Mouse (Mus musculus): ENCODE measurements at regions not wholly inside any gene's neighbourhood (a gene's known extent, or its start where the extent isn't known, plus 50 kb on each side); places are given as distances from the start of the nearest gene placed in this dataset.

DNA sequence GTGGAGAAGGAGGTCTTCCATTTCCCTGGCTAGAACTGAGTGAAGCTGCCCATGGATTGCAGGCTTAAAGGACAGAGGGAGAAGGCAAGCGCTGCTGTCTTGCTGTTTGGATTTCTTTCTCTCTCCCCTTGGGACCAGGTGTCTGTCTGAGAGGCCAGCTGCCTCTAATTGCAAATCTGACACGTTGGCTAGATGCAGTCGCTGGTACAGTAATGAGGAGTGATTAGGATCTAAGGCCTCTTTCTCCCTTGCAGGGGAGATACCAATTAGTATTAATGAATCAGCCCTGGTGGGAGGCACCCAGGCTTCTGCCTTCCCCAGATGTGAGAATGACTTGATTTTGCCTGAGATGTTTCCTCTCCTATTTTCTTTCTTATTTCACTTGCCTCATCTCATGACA lies 100.1 kb upstream of the Lyplal1 start:
- Histone ChIP-seq H3K9ac (ENCODE audit: low read length) (no peak overlapping the region), H3K9me3 (replicated peaks; ENCODE audit: control insufficient read depth, low read length) (no peaks in the 10 kb centered on the region), H3K4me3 (replicated peaks; ENCODE audit: low read length) (no peak overlapping the region), H3K27ac (ENCODE audit: low read length) (no peak overlapping the region), H3K4me2 (ENCODE audit: low read depth, low read length) (no peak overlapping the region), H3K27me3 (ENCODE audit: control insufficient read depth, insufficient read depth, low read length) (no peaks in the 10 kb centered on the region), H3K4me1 (ENCODE audit: control insufficient read depth, insufficient read depth, low read length) (no peaks in the 10 kb centered on the region), H3K36me3 (ENCODE audit: control insufficient read depth, insufficient read depth, low read length) (no peaks in the 10 kb centered on the region)
- no peak for ATAC-seq (ENCODE audit: insufficient read depth, low FRiP score)
- WGBS: 26% methylated on average over 3 of the region's 3 CpGs

DNA sequence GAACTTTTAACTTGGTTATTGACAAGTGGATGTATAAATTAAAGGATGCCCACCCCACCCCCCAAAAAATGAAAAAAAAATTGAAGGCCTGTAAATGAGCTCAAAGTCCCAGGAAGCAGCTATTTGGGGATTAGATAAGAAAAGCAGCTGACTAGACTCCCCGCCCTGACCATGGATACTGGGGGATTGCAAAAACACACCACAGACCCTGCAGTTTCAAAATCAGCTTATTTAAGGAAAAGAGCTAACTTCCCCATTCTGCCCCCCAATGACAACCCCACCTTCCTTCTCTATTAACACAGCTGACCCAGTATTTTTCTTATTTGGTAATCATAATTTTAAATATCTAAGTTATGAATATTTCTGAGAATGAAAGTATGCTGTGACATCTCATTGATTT lies 87.0 kb upstream of the Lyplal1 start:
- Histone ChIP-seq H3K4me2 (ENCODE audit: low read depth, low read length) (no peak overlapping the region), H3K27me3 (ENCODE audit: control insufficient read depth, insufficient read depth, low read length) (no peaks in the 10 kb centered on the region), H3K4me3 (replicated peaks; ENCODE audit: low read length) (no peak overlapping the region), H3K9ac (ENCODE audit: low read length) (no peak overlapping the region), H3K27ac (ENCODE audit: low read length) (no peak overlapping the region), H3K9me3 (replicated peaks; ENCODE audit: control insufficient read depth, low read length) (no peaks in the 10 kb centered on the region), H3K36me3 (ENCODE audit: control insufficient read depth, insufficient read depth, low read length) (no peaks in the 10 kb centered on the region), H3K4me1 (ENCODE audit: control insufficient read depth, insufficient read depth, low read length) (no peaks in the 10 kb centered on the region)
- 69% methylated on average over 1 of the region's 1 CpGs for WGBS
- ATAC-seq (ENCODE audit: insufficient read depth, low FRiP score): no peak

DNA sequence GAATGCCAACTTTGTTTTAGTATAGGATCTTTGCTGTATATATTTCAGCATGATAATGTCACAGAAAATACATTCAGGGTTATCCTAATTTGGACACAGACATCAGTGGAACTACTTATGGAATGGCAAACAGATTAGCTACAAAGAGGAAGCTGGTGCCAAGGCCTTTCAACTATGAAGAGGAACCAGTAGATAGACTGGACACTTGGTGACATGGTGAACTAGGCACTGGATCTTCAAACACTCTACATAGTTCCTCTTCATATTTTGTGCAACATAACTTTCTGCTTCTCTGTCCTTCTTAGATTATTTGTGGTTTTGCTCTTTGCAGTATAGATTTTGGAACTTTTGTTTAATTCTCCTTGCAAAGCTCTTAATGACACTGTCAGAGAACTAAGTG lies 85.4 kb upstream of the Lyplal1 start:
- Histone ChIP-seq H3K9me3 (replicated peaks; ENCODE audit: control insufficient read depth, low read length) (no peaks in the 10 kb centered on the region), H3K4me3 (replicated peaks; ENCODE audit: low read length) (no peak overlapping the region), H3K27me3 (ENCODE audit: control insufficient read depth, insufficient read depth, low read length) (no peaks in the 10 kb centered on the region), H3K9ac (ENCODE audit: low read length) (no peak overlapping the region), H3K4me1 (ENCODE audit: control insufficient read depth, insufficient read depth, low read length) (no peaks in the 10 kb centered on the region), H3K4me2 (ENCODE audit: low read depth, low read length) (no peak overlapping the region), H3K36me3 (ENCODE audit: control insufficient read depth, insufficient read depth, low read length) (no peaks in the 10 kb centered on the region), H3K27ac (ENCODE audit: low read length) (no peak overlapping the region)
- no peak for ATAC-seq (ENCODE audit: insufficient read depth, low FRiP score)

DNA sequence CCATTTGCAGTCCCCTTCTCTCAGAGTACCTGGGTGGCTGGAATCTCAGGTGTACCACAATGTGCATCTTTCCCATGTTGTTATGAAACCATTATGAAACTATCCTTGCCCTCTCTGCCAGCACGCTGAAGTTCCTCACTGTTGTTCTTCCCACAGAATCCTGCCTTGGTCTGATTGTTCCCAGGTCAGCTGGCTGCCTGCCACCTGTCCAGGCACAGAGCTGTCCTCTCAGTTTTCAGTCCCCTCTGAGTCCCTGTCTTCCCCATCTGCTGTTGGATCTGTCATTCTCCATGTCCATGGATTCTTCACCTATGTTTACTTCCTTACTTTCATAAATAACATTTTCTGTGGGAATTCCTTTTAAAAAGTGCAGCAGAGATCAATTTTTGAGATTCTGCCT lies 81.3 kb upstream of the Lyplal1 start:
- Histone ChIP-seq H3K36me3 (ENCODE audit: control insufficient read depth, insufficient read depth, low read length) (no peaks in the 10 kb centered on the region), H3K27me3 (ENCODE audit: control insufficient read depth, insufficient read depth, low read length) (no peaks in the 10 kb centered on the region), H3K4me3 (replicated peaks; ENCODE audit: low read length) (no peak overlapping the region), H3K27ac (ENCODE audit: low read length) (no peak overlapping the region), H3K4me2 (ENCODE audit: low read depth, low read length) (no peak overlapping the region), H3K9ac (ENCODE audit: low read length) (no peak overlapping the region), H3K4me1 (ENCODE audit: control insufficient read depth, insufficient read depth, low read length) (no peaks in the 10 kb centered on the region), H3K9me3 (replicated peaks; ENCODE audit: control insufficient read depth, low read length) (no peaks in the 10 kb centered on the region)
- WGBS: 80% methylated on average over 1 of the region's 1 CpGs
- ATAC-seq (ENCODE audit: insufficient read depth, low FRiP score): no peak

DNA sequence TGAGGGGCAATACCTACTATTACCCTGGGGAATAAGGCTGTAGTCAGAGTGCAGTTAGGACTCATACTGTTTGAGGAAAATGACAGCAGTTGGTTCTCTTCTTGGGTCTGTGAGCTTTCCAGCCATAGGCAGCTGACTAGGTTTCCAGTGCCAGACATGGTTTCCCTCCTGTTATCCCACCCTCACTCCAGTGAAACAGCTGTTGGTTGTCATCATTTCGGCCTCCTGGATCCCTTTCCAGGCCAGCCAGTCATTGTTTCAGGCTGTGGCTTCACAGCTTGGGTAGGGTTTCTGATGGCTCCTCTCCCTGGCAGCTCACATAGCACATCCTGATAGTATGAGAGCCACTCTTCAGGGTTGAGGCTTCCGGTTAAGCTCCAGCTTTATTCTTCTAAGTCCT lies 79.9 kb upstream of the Lyplal1 start:
- Histone ChIP-seq H3K9me3 (replicated peaks; ENCODE audit: control insufficient read depth, low read length) (no peaks in the 10 kb centered on the region), H3K36me3 (ENCODE audit: control insufficient read depth, insufficient read depth, low read length) (no peaks in the 10 kb centered on the region), H3K9ac (ENCODE audit: low read length) (no peak overlapping the region), H3K27me3 (ENCODE audit: control insufficient read depth, insufficient read depth, low read length) (no peaks in the 10 kb centered on the region), H3K27ac (ENCODE audit: low read length) (no peak overlapping the region), H3K4me2 (ENCODE audit: low read depth, low read length) (no peak overlapping the region), H3K4me1 (ENCODE audit: control insufficient read depth, insufficient read depth, low read length) (no peaks in the 10 kb centered on the region), H3K4me3 (replicated peaks; ENCODE audit: low read length) (no peak overlapping the region)
- ATAC-seq (ENCODE audit: insufficient read depth, low FRiP score): no peak
- 61% methylated on average over 2 of the region's 2 CpGs for WGBS

DNA sequence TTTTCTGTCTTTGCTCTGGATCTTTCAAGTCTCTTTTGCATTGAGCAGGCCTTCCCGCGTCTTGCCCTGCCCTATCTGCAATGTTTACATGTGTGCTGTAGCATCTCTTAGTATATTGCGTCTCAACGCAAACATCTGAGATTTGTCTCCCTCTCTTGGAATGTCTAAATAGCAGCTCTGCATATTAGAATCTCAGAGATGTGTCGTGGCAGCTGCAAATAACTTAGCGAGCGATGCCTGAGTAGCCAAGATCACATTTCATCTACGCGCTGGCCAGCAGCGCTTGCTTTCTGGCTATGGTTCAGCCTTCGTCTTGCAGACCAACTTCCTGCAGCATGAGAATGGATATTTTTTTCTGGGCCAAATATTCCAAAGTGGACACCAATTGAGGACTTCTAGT lies 72.3 kb upstream of the Lyplal1 start:
- Histone ChIP-seq H3K9me3 (replicated peaks; ENCODE audit: control insufficient read depth, low read length) (no peaks in the 10 kb centered on the region), H3K27me3 (ENCODE audit: control insufficient read depth, insufficient read depth, low read length) (no peaks in the 10 kb centered on the region), H3K4me1 (ENCODE audit: control insufficient read depth, insufficient read depth, low read length) (peaks cover 4% of the 10 kb centered on the region; the same call in 1 of the 2 replicates), H3K36me3 (ENCODE audit: control insufficient read depth, insufficient read depth, low read length) (no peaks in the 10 kb centered on the region), H3K9ac (ENCODE audit: low read length) (no peak overlapping the region), H3K4me2 (ENCODE audit: low read depth, low read length) (no peak overlapping the region), H3K27ac (ENCODE audit: low read length) (peak overlapping the region; percentile 46; the same call in 1 of the 2 replicates), H3K4me3 (replicated peaks; ENCODE audit: low read length) (no peak overlapping the region)
- 0 out of 2 replicates have a peak, but pooled peaks have one; percentile 58 for ATAC-seq (ENCODE audit: insufficient read depth, low FRiP score)
- 31% methylated on average over 11 of the region's 11 CpGs for WGBS

DNA sequence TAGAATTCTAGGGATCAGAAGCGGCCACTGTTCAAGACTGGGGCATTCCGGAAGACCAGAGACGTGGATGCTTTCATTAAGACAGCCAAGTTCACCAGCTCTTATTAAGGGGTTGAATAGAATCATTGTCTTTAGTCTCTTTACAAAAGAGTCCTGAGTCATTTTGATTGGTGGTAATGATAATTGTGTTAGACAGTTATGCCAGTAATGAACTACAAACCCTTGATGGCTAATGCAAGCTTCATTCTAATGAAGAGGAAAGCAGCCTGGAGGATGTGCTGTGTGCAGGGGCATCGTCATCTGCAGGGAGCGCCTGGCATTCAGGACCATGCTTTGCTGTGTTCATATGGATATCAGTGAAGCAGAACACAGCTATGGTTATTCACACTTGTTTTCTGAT lies 70.3 kb upstream of the Lyplal1 start:
- Histone ChIP-seq H3K27me3 (ENCODE audit: control insufficient read depth, insufficient read depth, low read length) (no peaks in the 10 kb centered on the region), H3K9ac (ENCODE audit: low read length) (no peak overlapping the region), H3K4me2 (ENCODE audit: low read depth, low read length) (no peak overlapping the region), H3K4me1 (ENCODE audit: control insufficient read depth, insufficient read depth, low read length) (peaks cover 4% of the 10 kb centered on the region; the same call in 1 of the 2 replicates), H3K4me3 (replicated peaks; ENCODE audit: low read length) (no peak overlapping the region), H3K9me3 (replicated peaks; ENCODE audit: control insufficient read depth, low read length) (no peaks in the 10 kb centered on the region), H3K36me3 (ENCODE audit: control insufficient read depth, insufficient read depth, low read length) (no peaks in the 10 kb centered on the region), H3K27ac (ENCODE audit: low read length) (no peak overlapping the region)
- WGBS: 88% methylated on average over 5 of the region's 5 CpGs
- ATAC-seq (ENCODE audit: insufficient read depth, low FRiP score): no peak

DNA sequence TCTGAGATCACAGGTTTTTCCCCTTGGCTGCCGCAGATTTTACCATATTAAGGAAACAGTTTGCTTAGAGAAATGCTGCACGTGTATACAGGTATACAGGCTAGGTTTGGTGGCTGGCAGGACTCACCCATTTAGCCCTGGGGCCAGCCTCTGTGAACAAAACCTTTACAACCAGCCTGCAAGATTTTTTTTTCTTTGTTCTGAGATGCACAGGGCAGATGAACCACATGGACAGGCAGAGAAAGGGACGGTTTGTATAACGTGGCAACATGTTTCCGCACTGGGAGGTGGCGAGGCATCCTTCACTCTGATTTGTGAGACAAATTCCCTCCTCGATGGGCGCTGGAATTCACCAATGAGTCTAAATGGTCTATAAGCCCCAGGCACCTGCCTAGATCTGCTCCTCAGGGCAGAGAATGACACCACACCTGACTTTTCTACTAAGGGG lies 66.1 kb upstream of the Lyplal1 start:
- 65% methylated on average over 8 of the region's 8 CpGs for WGBS
- H3K4me3 ChIP-seq (replicated peaks; ENCODE audit: low read length): no peak overlapping the region
- no peaks in the 10 kb centered on the region for H3K36me3 ChIP-seq (ENCODE audit: control insufficient read depth, insufficient read depth, low read length)

DNA sequence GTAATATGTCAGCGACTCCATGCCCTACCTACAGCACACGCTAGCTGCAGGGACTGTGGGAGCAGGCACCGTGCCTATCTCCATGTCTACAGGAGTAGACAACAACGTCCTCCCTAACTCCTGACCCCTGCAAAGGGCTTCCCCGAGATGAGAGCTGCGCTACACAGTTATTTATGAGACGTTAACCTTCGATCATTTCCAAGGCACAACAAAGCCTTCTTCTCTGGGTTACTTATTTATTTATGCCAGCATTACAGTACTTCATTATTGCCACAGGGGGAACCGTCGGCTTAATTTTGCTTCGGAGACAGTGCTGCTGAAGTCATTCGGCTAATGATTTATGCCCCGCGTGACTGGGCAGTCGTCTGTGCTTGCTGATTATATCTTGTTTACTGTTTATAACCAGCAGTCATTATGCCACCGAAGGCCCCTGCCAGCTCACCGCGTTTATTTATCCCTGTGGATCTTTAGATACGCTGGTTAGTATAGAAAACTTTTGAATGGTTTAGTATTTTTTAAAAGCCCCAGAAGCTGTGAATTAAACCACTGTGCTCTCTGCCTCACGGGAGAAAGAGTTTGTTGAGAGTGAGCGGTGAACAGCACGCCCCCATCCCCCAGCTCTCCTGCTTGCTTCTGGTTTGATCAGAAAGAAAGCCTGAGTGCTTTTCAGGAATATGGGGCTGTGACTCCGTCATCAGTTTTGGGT lies 65.5 kb upstream of the Lyplal1 start:
- Histone ChIP-seq H3K4me3 (replicated peaks; ENCODE audit: low read length) (peak overlapping the region; percentile 31), H3K9ac (ENCODE audit: low read length) (0 out of 2 replicates have a peak overlapping the region, but pooled peaks have one; percentile 43), H3K27ac (ENCODE audit: low read length) (no peak overlapping the region), H3K36me3 (ENCODE audit: control insufficient read depth, insufficient read depth, low read length) (no peaks in the 10 kb centered on the region), H3K4me2 (ENCODE audit: low read depth, low read length) (peak overlapping the region; percentile 52), H3K27me3 (ENCODE audit: control insufficient read depth, insufficient read depth, low read length) (no peaks in the 10 kb centered on the region), H3K9me3 (replicated peaks; ENCODE audit: control insufficient read depth, low read length) (no peaks in the 10 kb centered on the region), H3K4me1 (ENCODE audit: control insufficient read depth, insufficient read depth, low read length) (no peaks in the 10 kb centered on the region)
- ATAC-seq (ENCODE audit: insufficient read depth, low FRiP score): peak; percentile 74; the same call in 1 of the 2 replicates
- WGBS: 14% methylated on average over 23 of the region's 23 CpGs

More for the DNA sequence above, 66.1 kb upstream of the Lyplal1 start:
- Histone ChIP-seq H3K4me1 (ENCODE audit: control insufficient read depth, insufficient read depth, low read length) (no peaks in the 10 kb centered on the region), H3K4me2 (ENCODE audit: low read depth, low read length) (peak overlapping the region; percentile 52; the same call in 1 of the 2 replicates), H3K27ac (ENCODE audit: low read length) (no peak overlapping the region), H3K9me3 (replicated peaks; ENCODE audit: control insufficient read depth, low read length) (no peaks in the 10 kb centered on the region), H3K27me3 (ENCODE audit: control insufficient read depth, insufficient read depth, low read length) (no peaks in the 10 kb centered on the region), H3K9ac (ENCODE audit: low read length) (0 out of 2 replicates have a peak overlapping the region, but pooled peaks have one; percentile 43)
- no peak for ATAC-seq (ENCODE audit: insufficient read depth, low FRiP score)

All from stomach, embryonic 16.5 days (tissue).